Mouse (Mus musculus): ENCODE measurements around the gene Eln. TPM values are rescaled to one million over a fixed set of nuclear protein-coding genes. Genes with fewer than 3 reads are reported as not detected.

The Eln gene
- total RNA-seq, 2 experiments from 2014 or later = not detected

- ATAC-seq (replicated peaks; ENCODE audit: poor library complexity) = no peak
Observed at GRCm38 (mm10) chr5:134687187-134687586, 59.9 kb downstream of the Eln start.

- ATAC-seq (replicated peaks; ENCODE audit: poor library complexity) = no peak
Observed at GRCm38 (mm10) chr5:134686541-134686940, 60.6 kb downstream of the Eln start.

GRCm38 (mm10) chr5:134684398-134684797 lies 62.7 kb downstream of the Eln start:
- no peak for ATAC-seq (replicated peaks; ENCODE audit: poor library complexity)

- no peak for ATAC-seq (replicated peaks; ENCODE audit: poor library complexity)
Observed at GRCm38 (mm10) chr5:134683813-134684212, 63.3 kb downstream of the Eln start.

GRCm38 (mm10) chr5:134680238-134680637 lies 66.9 kb downstream of the Eln start:
- no peak for ATAC-seq (replicated peaks; ENCODE audit: poor library complexity)

- ATAC-seq (replicated peaks; ENCODE audit: poor library complexity) = no peak
Observed at GRCm38 (mm10) chr5:134678827-134679546, 68.1 kb downstream of the Eln start.

GRCm38 (mm10) chr5:134678031-134678430 lies 69.1 kb downstream of the Eln start:
- ATAC-seq (replicated peaks; ENCODE audit: poor library complexity) = peak; percentile 82

- ATAC-seq (replicated peaks; ENCODE audit: poor library complexity) = no peak
Observed at GRCm38 (mm10) chr5:134677491-134677890, 69.6 kb downstream of the Eln start.

GRCm38 (mm10) chr5:134675956-134676759 lies 71.0 kb downstream of the Eln start:
- ATAC-seq (replicated peaks; ENCODE audit: poor library complexity) = peak; percentile 77

GRCm38 (mm10) chr5:134674977-134675376 lies 72.1 kb downstream of the Eln start:
- no peak for ATAC-seq (replicated peaks; ENCODE audit: poor library complexity)

GRCm38 (mm10) chr5:134672611-134673010 lies 74.5 kb downstream of the Eln start:
- ATAC-seq (replicated peaks; ENCODE audit: poor library complexity) = no peak

- no peak for ATAC-seq (replicated peaks; ENCODE audit: poor library complexity)
Observed at GRCm38 (mm10) chr5:134672198-134672516, 75.0 kb downstream of the Eln start.

GRCm38 (mm10) chr5:134671335-134672197 lies 75.6 kb downstream of the Eln start:
- ATAC-seq (replicated peaks; ENCODE audit: poor library complexity) = no peak

GRCm38 (mm10) chr5:134669001-134669708 lies 78.0 kb downstream of the Eln start:
- peak; percentile 34; the same call in 1 of the 2 replicates for ATAC-seq (replicated peaks; ENCODE audit: poor library complexity)

- ATAC-seq (replicated peaks; ENCODE audit: poor library complexity) = 0 out of 2 replicates have a peak, but pooled peaks have one; percentile 31
Observed at GRCm38 (mm10) chr5:134668495-134668894, 78.6 kb downstream of the Eln start.

- ATAC-seq (replicated peaks; ENCODE audit: poor library complexity) = no peak
Observed at GRCm38 (mm10) chr5:134656708-134657107, 90.4 kb downstream of the Eln start.

Other genes with a start within 250 kb of the Eln start
- gene Clip2, start 194.9 kb downstream of the Eln start, total RNA-seq (2015) = 2.1 and 2.2 TPM in 2 replicates
- 4.0 and 17.6 TPM in 2 replicates for gene Clip2, start 194.9 kb downstream of the Eln start, total RNA-seq (2017)
- not detected in 2 replicates for gene Syna, start 187.2 kb downstream of the Eln start, total RNA-seq (2015)
- gene Syna, start 187.2 kb downstream of the Eln start, total RNA-seq (2017) = not detected in 2 replicates
- gene Rfc2, start 166.0 kb downstream of the Eln start, total RNA-seq (2015) = 230 and 236 TPM in 2 replicates
- gene Rfc2, start 166.0 kb downstream of the Eln start, total RNA-seq (2017) = 145 and 166 TPM in 2 replicates
- gene Lat2, start 132.3 kb downstream of the Eln start, total RNA-seq (2015) = 33.7 and 35.8 TPM in 2 replicates
- 48.6 and 67.4 TPM in 2 replicates for gene Lat2, start 132.3 kb downstream of the Eln start, total RNA-seq (2017)
- 201 and 220 TPM in 2 replicates for gene Eif4h, start 107.8 kb downstream of the Eln start, total RNA-seq (2015)
- 238 and 266 TPM in 2 replicates for gene Eif4h, start 107.8 kb downstream of the Eln start, total RNA-seq (2017)
- 14.1 and 15.2 TPM in 2 replicates for gene Limk1, start 58.7 kb downstream of the Eln start, total RNA-seq (2015)
- 11.5 and 16.6 TPM in 2 replicates for gene Limk1, start 58.7 kb downstream of the Eln start, total RNA-seq (2017)
- gene Tmem270, start 159.4 kb upstream of the Eln start, total RNA-seq (2015) = not detected in 2 replicates
- not detected in 2 replicates for gene Tmem270, start 159.4 kb upstream of the Eln start, total RNA-seq (2017)
- gene Cldn13, start 168.2 kb upstream of the Eln start, total RNA-seq (2015) = 17.0 and 19.0 TPM in 2 replicates
- 5.3 and 10.9 TPM in 2 replicates for gene Cldn13, start 168.2 kb upstream of the Eln start, total RNA-seq (2017)
- 1.9 and 3.9 TPM in 2 replicates for gene Mettl27, start 185.0 kb upstream of the Eln start, total RNA-seq (2015)
- 0.92 and 3.4 TPM in 2 replicates for gene Mettl27, start 185.0 kb upstream of the Eln start, total RNA-seq (2017)
- not detected in 2 replicates for gene Cldn4, start 199.6 kb upstream of the Eln start, total RNA-seq (2015)
- gene Cldn4, start 199.6 kb upstream of the Eln start, total RNA-seq (2017) = not detected in 2 replicates
- not detected in 2 replicates for gene Cldn3, start 238.9 kb upstream of the Eln start, total RNA-seq (2015)
- not detected in 2 replicates for gene Cldn3, start 238.9 kb upstream of the Eln start, total RNA-seq (2017)

Measured in megakaryocyte progenitor cell, adult 5-6 weeks (primary cell).